Mouse (Mus musculus): ENCODE results near the gene Sirt7. TPM values are rescaled to one million over a fixed set of nuclear protein-coding genes. Genes with fewer than 3 reads are reported as not detected.

The Sirt7 gene
- polyA plus RNA-seq, 1 experiment from 2014 or later = 52.0 TPM

DNA sequence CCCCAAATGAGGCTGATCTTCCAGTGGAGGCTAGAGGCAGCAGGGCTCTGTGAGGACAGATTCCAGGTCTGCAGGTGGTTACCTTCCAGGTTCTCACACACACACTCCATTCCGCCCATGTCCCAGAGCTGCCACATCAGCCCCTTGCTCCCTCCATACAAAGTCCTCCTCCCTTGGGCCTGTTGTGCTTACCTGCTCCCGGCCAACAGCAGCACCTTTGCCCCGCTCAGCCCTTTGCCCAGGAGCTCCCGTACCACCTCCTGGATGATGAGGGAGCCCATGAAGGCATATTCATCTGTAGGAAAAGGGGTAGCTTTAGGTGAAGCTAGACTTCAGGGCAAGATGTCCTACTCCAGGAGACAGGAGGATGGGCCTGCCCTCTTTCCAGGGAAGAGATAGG lies 32.3 kb upstream of the Sirt7 start:
- Histone ChIP-seq H3K9ac (no peak overlapping the region), H3K27ac (replicated peaks) (no peak overlapping the region), H3K4me1 (replicated peaks) (peaks cover 26% of the 10 kb centered on the region), H3K9me3 (no peaks in the 10 kb centered on the region), H3K4me2 (no peak overlapping the region), H3K27me3 (peaks cover 66% of the 10 kb centered on the region), H3K4me3 (no peak overlapping the region), H3K36me3 (no peaks in the 10 kb centered on the region)
- WGBS = 92% methylated on average over 4 of the region's 4 CpGs
- ATAC-seq (ENCODE audit: low read depth) = no peak

DNA sequence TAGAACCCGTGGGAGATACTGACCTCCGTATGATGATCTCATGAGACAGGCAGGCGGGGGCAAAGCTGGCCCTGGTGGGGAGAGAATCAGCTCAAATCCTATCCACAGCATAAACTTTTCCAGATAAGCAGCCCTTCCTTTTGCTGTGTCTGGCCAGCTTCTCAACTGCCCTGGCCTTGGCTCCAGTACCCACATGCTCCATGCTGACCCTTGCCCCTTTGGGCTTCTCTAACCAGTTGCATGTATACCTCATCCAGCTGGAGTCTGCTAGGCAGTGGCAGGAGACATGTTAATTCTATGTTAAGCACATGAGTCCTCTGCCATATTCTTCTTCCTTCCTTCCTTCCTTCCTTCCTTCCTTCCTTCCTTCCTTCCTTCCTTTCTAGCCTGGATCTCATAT lies 29.7 kb upstream of the Sirt7 start:
- no peak overlapping the region for H3K4me3 ChIP-seq
- H3K36me3 ChIP-seq = no peaks in the 10 kb centered on the region
- H3K27ac ChIP-seq (replicated peaks) = no peak overlapping the region
- H3K9ac ChIP-seq = no peak overlapping the region
- peaks cover 9% of the 10 kb centered on the region for H3K4me1 ChIP-seq (replicated peaks)
- no peaks in the 10 kb centered on the region for H3K9me3 ChIP-seq
- peaks cover 41% of the 10 kb centered on the region for H3K27me3 ChIP-seq
- WGBS = 81% methylated on average over 3 of the region's 3 CpGs
- no peak for ATAC-seq (ENCODE audit: low read depth)
- H3K4me2 ChIP-seq = no peak overlapping the region

DNA sequence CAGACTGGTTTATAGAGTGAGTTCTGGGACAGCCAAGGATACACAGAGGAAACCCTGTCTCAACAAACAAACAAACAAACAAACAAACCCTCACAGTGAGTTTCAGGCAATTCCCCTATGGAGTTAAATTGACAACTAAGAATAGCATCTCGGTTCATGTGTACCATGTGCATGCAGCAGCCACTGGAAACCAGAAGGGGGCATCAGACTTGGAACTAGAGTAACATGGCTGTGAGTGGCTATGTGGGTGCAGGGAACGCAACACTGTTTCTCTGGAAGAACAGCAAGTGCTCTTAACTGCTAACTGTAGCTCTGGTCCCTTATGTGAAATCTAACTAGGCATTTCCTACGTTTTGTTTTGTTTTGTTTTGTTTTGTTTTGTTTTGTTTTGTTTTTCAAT lies 26.8 kb upstream of the Sirt7 start:
- Histone ChIP-seq H3K27me3 (peaks cover 12% of the 10 kb centered on the region; the same call in 1 of the 2 replicates), H3K4me3 (no peak overlapping the region), H3K9ac (no peak overlapping the region), H3K4me2 (no peak overlapping the region), H3K4me1 (replicated peaks) (peaks cover 10% of the 10 kb centered on the region), H3K27ac (replicated peaks) (no peak overlapping the region), H3K9me3 (no peaks in the 10 kb centered on the region), H3K36me3 (no peaks in the 10 kb centered on the region)
- WGBS = 76% methylated on average over 3 of the region's 3 CpGs
- no peak for ATAC-seq (ENCODE audit: low read depth)

DNA sequence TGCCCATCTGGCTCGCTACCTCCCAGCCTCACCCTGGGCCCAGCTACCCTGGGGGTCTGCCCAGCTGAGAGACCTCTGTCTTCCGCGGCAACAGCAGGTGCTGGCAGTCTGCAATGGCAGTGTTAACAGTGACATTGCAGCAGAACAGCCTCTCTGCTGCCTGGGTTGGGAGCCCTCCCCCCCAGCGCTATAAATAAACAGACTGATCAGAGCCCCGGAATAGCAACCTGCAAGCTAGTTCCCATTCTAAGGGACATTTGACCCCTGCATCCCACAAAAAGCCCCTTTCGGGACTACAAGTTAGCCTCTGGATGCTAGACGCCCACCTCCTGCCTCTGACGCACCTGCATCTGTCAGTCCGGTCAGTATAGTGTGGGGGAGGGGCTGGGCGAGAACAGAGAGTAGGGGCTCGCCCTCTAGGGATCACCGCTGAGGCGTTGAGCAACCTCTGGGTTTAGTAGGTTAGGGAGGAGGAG lies 23.0 kb upstream of the Sirt7 start, which contains the start of gene Myadml2:
Gene Myadml2 (minus strand): TSS at position 158 of the 476 bp plus-strand sequence.
- no peak within 1 kb of the TSS for H3K27ac ChIP-seq (replicated peaks)
- ATAC-seq (ENCODE audit: low read depth) = no peak
- H3K4me2 ChIP-seq = peak within 1 kb of the TSS; percentile 53
- no peaks in the 10 kb centered on the region for H3K27me3 ChIP-seq
- H3K9ac ChIP-seq = peak within 1 kb of the TSS; percentile 65
- peak within 1 kb of the TSS; percentile 22 for H3K4me3 ChIP-seq
- peaks cover 17% of the 10 kb centered on the region for H3K4me1 ChIP-seq (replicated peaks)
- H3K36me3 ChIP-seq = no peaks in the 10 kb centered on the region
- H3K9me3 ChIP-seq = no peaks in the 10 kb centered on the region
- WGBS = 5% methylated on average over 13 of the region's 13 CpGs

DNA sequence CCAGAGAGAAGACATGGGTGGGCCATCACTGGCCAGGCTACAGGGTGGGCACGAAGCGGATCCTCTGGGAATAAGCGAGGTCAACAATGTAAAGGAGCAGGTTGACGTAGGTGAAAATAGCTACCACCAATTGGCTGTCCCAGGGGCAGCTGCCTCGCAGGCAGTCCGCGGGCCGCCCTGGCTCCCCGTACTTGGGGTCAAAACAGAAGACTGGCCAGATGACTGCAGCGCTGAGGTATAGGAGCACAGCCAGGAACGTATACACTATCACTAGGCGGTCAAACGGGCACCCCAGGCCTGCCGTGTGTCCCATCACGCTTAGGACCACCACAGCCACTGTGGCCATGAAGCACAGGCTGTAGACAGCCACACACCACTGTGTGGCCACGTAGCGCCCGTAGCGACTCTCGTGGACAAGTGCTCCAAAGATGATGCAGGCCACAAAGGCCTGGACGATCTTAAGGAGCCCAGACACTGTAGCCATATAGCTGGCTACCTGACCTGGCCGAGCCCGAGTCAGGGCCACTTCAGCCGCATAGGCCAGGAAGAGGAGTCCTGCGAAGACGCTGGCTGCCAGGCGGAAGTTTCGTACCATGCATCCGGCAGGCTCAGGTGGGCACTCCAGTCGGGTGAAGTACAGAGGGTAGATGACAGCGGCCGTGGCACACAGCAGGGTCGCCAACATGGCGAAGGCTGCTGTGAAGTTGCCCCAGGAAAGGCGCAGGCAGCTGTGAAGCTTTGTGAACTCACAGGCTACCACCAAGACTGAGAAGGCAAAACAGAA lies 22.2 kb upstream of the Sirt7 start:
- Histone ChIP-seq H3K4me3 (no peak overlapping the region), H3K36me3 (no peaks in the 10 kb centered on the region), H3K4me1 (replicated peaks) (peaks cover 25% of the 10 kb centered on the region), H3K27ac (replicated peaks) (no peak overlapping the region), H3K27me3 (0 out of 2 replicates have a peak, but pooled peaks cover 2% of the 10 kb centered on the region), H3K9me3 (no peaks in the 10 kb centered on the region), H3K4me2 (peak overlapping the region; percentile 53; the same call in 1 of the 2 replicates), H3K9ac (peak overlapping the region; percentile 65; the same call in 1 of the 2 replicates)
- no peak for ATAC-seq (ENCODE audit: low read depth)
- 85% methylated on average over 35 of the region's 35 CpGs for WGBS

DNA sequence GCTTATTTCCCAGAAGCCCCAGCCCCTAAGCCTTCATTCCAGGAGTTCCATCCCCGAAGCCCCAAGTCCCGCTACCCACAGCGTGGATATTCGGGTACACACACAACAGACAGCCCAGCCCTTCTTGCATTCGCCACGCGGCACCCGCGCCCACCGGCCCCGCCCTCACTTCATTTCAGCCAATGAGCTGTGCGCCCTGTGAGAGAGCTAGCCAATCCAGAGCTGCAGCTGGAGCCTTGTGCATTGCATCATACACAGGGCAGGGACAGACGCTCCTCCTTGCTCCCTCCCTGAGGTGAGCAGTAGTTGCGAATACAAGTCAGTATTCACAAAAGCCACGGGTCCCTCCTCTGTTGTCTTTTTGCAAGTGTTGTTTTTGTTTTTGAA lies 18.6 kb upstream of the Sirt7 start, which contains the start of gene Pycr1:
Gene Pycr1 (minus strand): TSS at position 169 of the 387 bp plus-strand sequence.
- Histone ChIP-seq H3K4me2 (peak within 1 kb of the TSS; percentile 82), H3K27me3 (0 out of 2 replicates have a peak, but pooled peaks cover 4% of the 10 kb centered on the region), H3K4me3 (peak within 1 kb of the TSS; percentile 49), H3K27ac (replicated peaks) (peak within 1 kb of the TSS; percentile 34; the same call in 1 of the 2 replicates), H3K9ac (peak within 1 kb of the TSS; percentile 78), H3K36me3 (no peaks in the 10 kb centered on the region), H3K9me3 (no peaks in the 10 kb centered on the region), H3K4me1 (replicated peaks) (peaks cover 27% of the 10 kb centered on the region)
- ATAC-seq (ENCODE audit: low read depth) = peak; percentile 99
- 0% methylated on average over 15 of the region's 15 CpGs for WGBS

DNA sequence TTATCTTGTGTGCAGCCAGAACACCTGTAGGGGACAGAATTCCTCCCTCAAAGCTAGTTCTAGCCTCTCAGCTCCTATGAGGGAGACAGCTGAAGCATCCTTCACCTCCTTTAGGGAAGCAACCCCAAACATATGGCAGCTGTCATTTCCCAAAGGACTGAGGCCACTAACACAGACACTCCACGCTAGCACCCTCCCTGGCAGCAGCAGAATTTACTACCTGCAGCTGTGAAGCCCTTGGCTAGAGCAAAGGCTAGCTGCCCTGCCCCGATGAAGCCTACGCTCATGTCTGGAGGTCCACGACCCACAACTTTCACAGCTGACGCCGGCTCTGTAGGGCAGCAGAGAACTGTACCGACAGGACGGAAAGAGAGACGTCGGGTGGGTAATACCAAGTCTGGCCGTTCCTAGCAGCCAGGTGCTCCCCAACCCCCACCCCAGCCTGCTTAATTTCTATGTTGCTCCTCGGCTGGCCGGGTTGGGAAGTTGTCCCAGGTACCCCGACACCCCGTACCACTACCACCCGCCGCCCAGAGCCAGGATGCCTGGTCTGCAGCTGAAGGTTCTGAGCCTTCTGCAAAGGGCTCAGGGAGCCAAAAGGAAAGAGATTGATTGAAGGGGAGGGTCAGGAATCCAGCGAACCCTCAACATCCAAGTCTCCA lies 18.0 kb upstream of the Sirt7 start:
- peaks cover 24% of the 10 kb centered on the region for H3K4me1 ChIP-seq (replicated peaks)
- H3K27me3 ChIP-seq = 0 out of 2 replicates have a peak, but pooled peaks cover 4% of the 10 kb centered on the region

DNA sequence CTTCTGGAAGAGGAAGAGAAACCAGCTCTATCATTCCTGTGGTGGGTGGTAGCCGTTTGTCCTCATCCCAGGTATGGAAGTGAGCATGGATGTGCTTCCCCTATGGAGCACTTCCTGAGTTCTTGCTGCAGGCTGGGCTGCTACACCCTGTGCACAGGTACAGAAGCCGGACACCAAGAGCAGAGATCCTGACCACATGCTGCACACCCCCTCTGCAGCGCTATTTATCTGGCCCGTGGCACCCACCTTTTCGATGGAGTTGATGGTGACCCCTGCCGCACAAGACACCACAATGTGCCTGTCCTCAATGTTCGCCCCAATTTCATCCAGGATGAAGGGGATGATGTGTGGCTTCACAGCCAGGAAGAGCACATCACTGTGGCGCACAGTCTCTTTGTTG lies 16.8 kb upstream of the Sirt7 start:
- WGBS = 77% methylated on average over 8 of the region's 8 CpGs
- Histone ChIP-seq H3K4me2 (peak overlapping the region; percentile 82; the same call in 1 of the 2 replicates), H3K4me1 (replicated peaks) (peaks cover 17% of the 10 kb centered on the region), H3K9ac (peak overlapping the region; percentile 78; the same call in 1 of the 2 replicates), H3K36me3 (no peaks in the 10 kb centered on the region), H3K27me3 (0 out of 2 replicates have a peak, but pooled peaks cover 4% of the 10 kb centered on the region), H3K4me3 (no peak overlapping the region), H3K27ac (replicated peaks) (no peak overlapping the region), H3K9me3 (no peaks in the 10 kb centered on the region)
- no peak for ATAC-seq (ENCODE audit: low read depth)

More for the DNA sequence above, 18.0 kb upstream of the Sirt7 start:
- H3K36me3 ChIP-seq = no peaks in the 10 kb centered on the region
- peak overlapping the region; percentile 34; the same call in 1 of the 2 replicates for H3K27ac ChIP-seq (replicated peaks)
- H3K4me2 ChIP-seq = peak overlapping the region; percentile 82
- H3K4me3 ChIP-seq = peak overlapping the region; percentile 49
- peak; percentile 64 for ATAC-seq (ENCODE audit: low read depth)
- H3K9me3 ChIP-seq = no peaks in the 10 kb centered on the region
- H3K9ac ChIP-seq = peak overlapping the region; percentile 78
- WGBS = under 1% methylated on average over 18 of the region's 18 CpGs

DNA sequence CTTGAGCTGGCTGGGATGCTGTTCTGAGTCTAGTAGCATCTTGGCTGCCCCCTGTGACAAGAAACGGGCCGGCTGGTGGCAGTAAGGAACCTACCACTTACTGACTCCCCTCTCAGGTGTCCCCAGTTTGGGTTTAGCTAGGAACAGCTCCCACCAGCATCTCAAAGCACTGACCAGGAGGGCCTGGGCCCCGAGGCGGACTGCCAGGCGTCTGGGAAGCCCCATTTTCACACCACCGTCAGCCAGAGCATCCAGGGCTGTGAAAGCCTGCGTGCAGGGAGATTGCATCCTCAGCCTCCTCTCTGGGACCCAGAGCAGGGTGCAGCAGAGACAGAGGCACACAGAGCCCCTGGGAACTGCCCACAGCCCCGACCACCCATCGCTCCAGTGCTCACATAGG lies 16.2 kb upstream of the Sirt7 start:
- peaks cover 17% of the 10 kb centered on the region for H3K4me1 ChIP-seq (replicated peaks)
- no peaks in the 10 kb centered on the region for H3K9me3 ChIP-seq
- no peak overlapping the region for H3K27ac ChIP-seq (replicated peaks)
- H3K9ac ChIP-seq = peak overlapping the region; percentile 34
- no peaks in the 10 kb centered on the region for H3K36me3 ChIP-seq
- H3K4me2 ChIP-seq = no peak overlapping the region
- ATAC-seq (ENCODE audit: low read depth) = no peak
- WGBS = 64% methylated on average over 9 of the region's 9 CpGs
- H3K4me3 ChIP-seq = no peak overlapping the region
- 0 out of 2 replicates have a peak, but pooled peaks cover 4% of the 10 kb centered on the region for H3K27me3 ChIP-seq

DNA sequence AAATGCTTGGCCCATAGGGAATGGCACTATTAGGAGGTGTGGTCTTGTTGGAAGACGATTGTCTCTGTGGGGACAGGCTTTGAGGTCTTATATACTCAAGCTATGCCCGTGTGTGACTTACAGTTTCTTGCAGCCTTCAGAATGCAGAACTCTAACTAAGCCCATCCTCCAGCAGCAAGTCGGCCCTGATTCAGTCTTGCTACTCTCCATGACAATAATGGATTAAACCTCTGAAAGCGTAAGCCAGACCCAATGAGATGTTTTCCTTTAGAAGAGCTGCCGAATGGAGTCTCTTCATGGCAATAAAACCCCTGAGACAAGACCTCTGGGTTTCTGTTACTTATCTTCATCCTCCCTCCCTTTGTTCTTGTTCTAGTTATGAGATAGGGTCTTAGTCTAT lies 9.8 kb upstream of the Sirt7 start:
- Histone ChIP-seq H3K27ac (replicated peaks) (no peak overlapping the region), H3K4me3 (no peak overlapping the region), H3K36me3 (no peaks in the 10 kb centered on the region), H3K9ac (no peak overlapping the region), H3K4me1 (replicated peaks) (peaks cover 29% of the 10 kb centered on the region), H3K27me3 (no peaks in the 10 kb centered on the region), H3K9me3 (no peaks in the 10 kb centered on the region), H3K4me2 (no peak overlapping the region)
- no peak for ATAC-seq (ENCODE audit: low read depth)
- 83% methylated on average over 5 of the region's 5 CpGs for WGBS

DNA sequence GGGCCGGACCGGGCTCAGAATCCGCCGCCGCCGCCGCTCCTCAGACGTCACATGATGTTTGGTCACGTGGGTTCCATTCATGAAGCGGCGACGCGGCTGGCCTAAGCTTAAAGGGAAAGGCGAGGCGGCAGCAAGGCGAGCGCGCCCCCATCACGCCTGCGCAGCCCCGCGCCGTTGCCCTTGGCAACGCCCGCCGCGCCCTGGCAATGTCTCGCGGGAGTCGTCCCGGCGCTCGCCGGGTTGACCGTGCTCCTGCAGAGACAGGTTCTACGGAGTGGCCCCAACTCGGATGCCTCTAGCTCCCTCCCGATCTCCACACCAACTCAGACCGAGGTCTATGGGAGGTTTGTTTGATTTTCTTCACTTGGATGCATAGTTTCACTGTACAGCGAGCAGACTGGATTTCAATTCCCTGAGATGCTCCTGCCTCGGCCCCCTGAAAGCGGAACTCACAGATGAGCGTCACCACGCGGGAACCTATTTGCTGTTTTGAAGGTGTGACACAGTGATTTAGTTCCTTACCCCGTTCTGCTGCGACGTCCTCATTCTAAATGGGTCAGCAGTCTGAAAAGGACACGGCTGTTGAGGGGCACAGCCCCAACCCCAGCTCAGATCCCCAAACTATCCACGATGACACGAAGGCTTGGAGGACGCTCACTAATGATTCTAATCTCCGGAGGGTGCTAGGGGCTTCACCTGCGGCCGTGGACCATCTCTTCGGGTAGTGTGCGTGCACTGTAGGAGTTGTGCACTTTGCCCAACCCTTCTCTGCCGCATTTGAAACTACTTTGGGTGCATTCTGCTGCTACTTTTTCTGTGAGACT lies 8.7 kb upstream of the Sirt7 start, which contains the start of gene Mafg:
Gene Mafg (minus strand): TSS at position 81 of the 824 bp plus-strand sequence.
- Histone ChIP-seq H3K9me3 (no peaks in the 10 kb centered on the region), H3K36me3 (peaks cover 9% of the 10 kb centered on the region), H3K4me3 (peak within 1 kb of the TSS; percentile 92), H3K27me3 (no peaks in the 10 kb centered on the region), H3K27ac (replicated peaks) (peak within 1 kb of the TSS; percentile 88), H3K4me1 (replicated peaks) (peaks cover 35% of the 10 kb centered on the region), H3K9ac (peak within 1 kb of the TSS; percentile 96), H3K4me2 (peak within 1 kb of the TSS; percentile 95)
- peak; percentile 90 for ATAC-seq (ENCODE audit: low read depth)
- WGBS = 10% methylated on average over 58 of the region's 58 CpGs
